Mouse (Mus musculus) inflammation-experienced regulatory T-cells, adult 6 months (primary cell): ENCODE data around the gene Cul7. TPM values are rescaled to one million over a fixed set of nuclear protein-coding genes. Genes with fewer than 3 reads are reported as not detected.
A peak's percentile ranks its signal among the peaks of the same experiment; 100 is the strongest.

ENCODE experiments used
- ATAC-seq: one replicate; pipeline ENCODE4 v1.8.0; 2017
- polyA plus RNA-seq, 3 experiments: library from polyadenylated mRNA; unstranded; fragments of 100-300 nt; shearing (Covaris generic); gene quantifications; one replicate each; pipeline ENCODE4 v1.2.1; 2017

Gene Cul7
- polyA plus RNA-seq, 3 experiments from 2014 or later = 1.7 to 4.1 (median 2.5) TPM

GRCm38 (mm10) chr17:46628791-46629684 is 21.1 kb upstream of the Cul7 start, which contains the start of gene Ptk7:
TSS of gene Ptk7 (minus strand) at chr17:46629504.
- ATAC-seq = no peak

- no peak for ATAC-seq
These were observed 20.3 kb upstream of the Cul7 start for GRCm38 (mm10) chr17:46629685-46630441.

- ATAC-seq = peak; percentile 48
These were observed 13.2 kb upstream of the Cul7 start for GRCm38 (mm10) chr17:46636831-46637523.

GRCm38 (mm10) chr17:46639929-46640328 is 10.2 kb upstream of the Cul7 start:
- ATAC-seq = no peak

- no peak for ATAC-seq
These were observed 8.1 kb upstream of the Cul7 start for GRCm38 (mm10) chr17:46642060-46642459.

GRCm38 (mm10) chr17:46644152-46644805 is 5.9 kb upstream of the Cul7 start:
- no peak for ATAC-seq

- no peak for ATAC-seq
These were observed 5.1 kb upstream of the Cul7 start for GRCm38 (mm10) chr17:46644916-46645475.

- peak; percentile 80 for ATAC-seq
These were observed 4.4 kb upstream of the Cul7 start, which contains the start of the genes Klc4 and Mrpl2 for GRCm38 (mm10) chr17:46645561-46646321. TSS of gene Klc4 (minus strand) at chr17:46646022. TSS of gene Mrpl2 (plus strand) at chr17:46646229.

GRCm38 (mm10) chr17:46646322-46646662 is 3.8 kb upstream of the Cul7 start:
- peak; percentile 12 for ATAC-seq

GRCm38 (mm10) chr17:46647279-46647678 is 2.9 kb upstream of the Cul7 start:
- no peak for ATAC-seq

GRCm38 (mm10) chr17:46648436-46648835 is 1.7 kb upstream of the Cul7 start:
- no peak for ATAC-seq

GRCm38 (mm10) chr17:46649811-46650210 is 326 bp upstream of the Cul7 start:
- no peak for ATAC-seq

- no peak for ATAC-seq
These were observed 1.2 kb downstream of the Cul7 start for GRCm38 (mm10) chr17:46651292-46651691.

GRCm38 (mm10) chr17:46651755-46652547 is 1.8 kb downstream of the Cul7 start:
- no peak for ATAC-seq

- no peak for ATAC-seq
These were observed 5.9 kb downstream of the Cul7 start for GRCm38 (mm10) chr17:46656054-46656453.

- no peak for ATAC-seq
These were observed 11.2 kb downstream of the Cul7 start for GRCm38 (mm10) chr17:46661351-46661750.

- no peak for ATAC-seq
These were observed 11.8 kb downstream of the Cul7 start for GRCm38 (mm10) chr17:46661981-46662380.

GRCm38 (mm10) chr17:46662730-46663129 is 12.6 kb downstream of the Cul7 start:
- ATAC-seq = no peak

- ATAC-seq = no peak
These were observed 17.6 kb downstream of the Cul7 start for GRCm38 (mm10) chr17:46667712-46668111.

GRCm38 (mm10) chr17:46669911-46670310 is 19.8 kb downstream of the Cul7 start:
- no peak for ATAC-seq
